Mouse (Mus musculus): ENCODE data around the gene Slc12a6. TPM values are rescaled to one million over a fixed set of nuclear protein-coding genes. Genes with fewer than 3 reads are reported as not detected.
A peak's percentile ranks its signal among the peaks of the same experiment; 100 is the strongest.

Gene Slc12a6
- polyA plus RNA-seq, 1 experiment from 2014 or later: 18.1 TPM

DNA sequence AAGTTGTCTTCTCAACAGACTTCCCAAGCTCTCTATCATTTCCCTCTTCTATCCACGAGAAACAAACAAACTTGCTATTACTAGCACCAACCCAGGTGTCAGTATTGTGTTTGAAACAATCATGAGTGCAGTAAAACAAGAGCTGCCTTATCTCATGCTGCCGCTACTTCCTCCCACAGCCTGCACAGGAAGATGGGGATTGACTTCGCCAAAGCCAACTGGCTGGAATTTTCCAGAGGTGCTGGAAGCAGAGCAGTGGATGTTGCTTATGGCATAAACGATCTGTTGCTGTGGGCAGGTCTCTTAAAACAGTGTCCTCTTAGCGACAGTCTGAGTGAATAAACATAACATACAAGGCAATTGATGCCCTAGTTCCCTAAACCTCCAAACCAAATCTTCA, 109.0 kb downstream of the Slc12a6 start:
- WGBS: 27% methylated on average over 5 of the region's 5 CpGs

DNA sequence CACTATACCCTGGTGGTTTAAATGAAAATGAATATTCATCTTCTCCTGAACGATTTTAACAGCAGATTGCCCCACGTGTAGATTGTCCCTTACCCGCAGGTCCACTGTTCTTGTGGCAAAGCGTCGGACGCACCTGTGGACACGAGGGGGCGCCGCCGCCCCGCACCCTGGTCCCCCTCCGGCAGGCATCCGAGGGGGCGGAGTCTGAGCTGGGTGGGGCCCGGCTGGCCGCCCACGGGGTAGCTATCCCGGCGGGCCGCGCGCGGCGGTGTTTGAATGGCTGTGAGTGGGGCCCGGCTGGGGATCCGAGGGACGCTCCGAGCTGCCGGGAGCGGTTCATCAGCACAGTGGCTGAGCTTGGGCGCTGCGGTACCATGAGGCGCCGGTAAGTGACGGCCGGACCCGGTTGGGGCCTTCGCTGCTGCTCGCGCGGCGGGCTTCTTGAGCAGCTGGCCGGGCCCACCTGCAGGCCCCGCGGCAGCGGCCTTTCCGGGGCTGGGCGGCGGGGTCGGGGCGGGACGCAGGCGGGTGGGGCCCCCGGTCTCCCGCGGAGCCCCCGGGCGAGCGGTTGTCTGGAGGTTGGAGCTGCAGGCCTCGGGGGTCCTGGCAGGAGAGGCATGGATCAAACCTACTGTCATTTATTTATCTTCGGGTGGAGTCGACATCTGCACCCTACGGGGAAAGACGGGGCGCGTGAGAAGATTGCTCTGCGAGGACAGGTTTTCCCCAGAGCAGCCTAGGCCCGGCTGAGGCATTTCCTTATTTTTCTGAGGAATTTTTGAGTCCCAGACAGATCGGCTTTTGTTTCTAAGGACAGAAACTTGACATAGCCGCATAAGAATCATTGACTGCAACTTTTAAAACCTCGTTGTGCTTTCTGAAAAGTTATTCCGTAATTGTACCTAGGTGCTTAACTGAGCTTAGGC, 113.6 kb downstream of the Slc12a6 start, which contains the start of gene Katnbl1:
Katnbl1 (plus strand) TSS at position 239 of the 926 bp plus-strand sequence.
- H3K27ac ChIP-seq (replicated peaks in 1 of 2; ENCODE audit: control insufficient read depth in 1 of 2, insufficient read depth in 1 of 2, low read depth in 2 of 2, low read length in 2 of 2): peak within 1 kb of the TSS; percentile 63 to 83
- WGBS: under 1% methylated on average over 72 of the region's 72 CpGs
- H3K36me3 ChIP-seq (ENCODE audit: control insufficient read depth, insufficient read depth, low read length): no peaks in the 10 kb centered on the region
- H3K4me2 ChIP-seq (ENCODE audit: low read length): peak within 1 kb of the TSS; percentile 78
- peak; percentile 99 for ATAC-seq (ENCODE audit: insufficient number of reproducible peaks, insufficient read depth, low FRiP score, low read depth)
- peak within 1 kb of the TSS; percentile 96 for H3K9ac ChIP-seq (ENCODE audit: low read length)
- no peaks in the 10 kb centered on the region for H3K9me3 ChIP-seq (ENCODE audit: control insufficient read depth, low read length)
- peak within 1 kb of the TSS; percentile 76 to 93 for H3K4me3 ChIP-seq (ENCODE audit: control insufficient read depth in 1 of 2, insufficient read depth in 1 of 2, low read depth in 1 of 2, low read length in 2 of 2)
- peaks cover 0 to 7% of the 10 kb centered on the region in 2 experiments; a peak in 2 of 4 replicates for H3K4me1 ChIP-seq (ENCODE audit: control insufficient read depth in 2 of 2, insufficient read depth in 2 of 2, low read length in 2 of 2)
- no peaks in the 10 kb centered on the region for H3K27me3 ChIP-seq (ENCODE audit: control insufficient read depth, insufficient read depth, low read length)

More for the DNA sequence above, 109.0 kb downstream of the Slc12a6 start:
- Histone ChIP-seq H3K4me3 (ENCODE audit: control insufficient read depth in 1 of 2, insufficient read depth in 1 of 2, low read depth in 1 of 2, low read length in 2 of 2) (no peak overlapping the region), H3K4me1 (ENCODE audit: control insufficient read depth in 2 of 2, insufficient read depth in 2 of 2, low read length in 2 of 2) (no peaks in the 10 kb centered on the region), H3K27ac (replicated peaks in 1 of 2; ENCODE audit: control insufficient read depth in 1 of 2, insufficient read depth in 1 of 2, low read depth in 2 of 2, low read length in 2 of 2) (peak overlapping the region in 1 of 2 experiments; percentile 3; a peak in 1 of 4 replicates), H3K9me3 (ENCODE audit: control insufficient read depth, low read length) (no peaks in the 10 kb centered on the region), H3K4me2 (ENCODE audit: low read length) (no peak overlapping the region), H3K36me3 (ENCODE audit: control insufficient read depth, insufficient read depth, low read length) (no peaks in the 10 kb centered on the region), H3K9ac (ENCODE audit: low read length) (no peak overlapping the region), H3K27me3 (ENCODE audit: control insufficient read depth, insufficient read depth, low read length) (no peaks in the 10 kb centered on the region)
- no peak for ATAC-seq (ENCODE audit: insufficient number of reproducible peaks, insufficient read depth, low FRiP score, low read depth)

DNA sequence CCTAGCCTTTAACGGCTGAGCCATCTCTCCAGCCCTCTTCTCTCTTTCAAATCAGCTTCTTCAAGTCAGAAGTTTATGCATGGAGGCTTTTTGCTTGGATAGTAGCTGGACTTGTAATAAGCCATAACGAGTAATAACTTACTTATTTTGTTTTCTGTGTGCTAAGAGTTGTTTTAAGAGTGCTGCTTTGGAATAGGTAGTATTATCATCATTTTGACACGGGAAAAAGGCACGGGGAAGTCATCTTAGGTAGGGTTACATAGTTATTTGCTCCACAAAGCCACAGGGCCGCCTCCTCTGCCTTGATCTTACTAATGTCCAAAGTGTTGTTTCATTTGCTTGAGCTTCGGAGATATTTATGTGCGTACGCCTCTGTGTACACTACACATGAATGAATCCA, 114.5 kb downstream of the Slc12a6 start:
- Histone ChIP-seq H3K4me1 (ENCODE audit: control insufficient read depth in 2 of 2, insufficient read depth in 2 of 2, low read length in 2 of 2) (peaks cover 0 to 7% of the 10 kb centered on the region in 2 experiments; a peak in 2 of 4 replicates), H3K4me3 (ENCODE audit: control insufficient read depth in 1 of 2, insufficient read depth in 1 of 2, low read depth in 1 of 2, low read length in 2 of 2) (peak overlapping the region; percentile 76 to 93; a peak in 3 of 4 replicates), H3K27me3 (ENCODE audit: control insufficient read depth, insufficient read depth, low read length) (no peaks in the 10 kb centered on the region), H3K9ac (ENCODE audit: low read length) (peak overlapping the region; percentile 96), H3K9me3 (ENCODE audit: control insufficient read depth, low read length) (no peaks in the 10 kb centered on the region), H3K27ac (replicated peaks in 1 of 2; ENCODE audit: control insufficient read depth in 1 of 2, insufficient read depth in 1 of 2, low read depth in 2 of 2, low read length in 2 of 2) (0 out of 4 replicates have a peak overlapping the region, but pooled peaks of 1 of the 2 experiments have one; percentile 83), H3K4me2 (ENCODE audit: low read length) (peak overlapping the region; percentile 78), H3K36me3 (ENCODE audit: control insufficient read depth, insufficient read depth, low read length) (no peaks in the 10 kb centered on the region)
- ATAC-seq (ENCODE audit: insufficient number of reproducible peaks, insufficient read depth, low FRiP score, low read depth): no peak
- WGBS: 47% methylated on average over 8 of the region's 8 CpGs

DNA sequence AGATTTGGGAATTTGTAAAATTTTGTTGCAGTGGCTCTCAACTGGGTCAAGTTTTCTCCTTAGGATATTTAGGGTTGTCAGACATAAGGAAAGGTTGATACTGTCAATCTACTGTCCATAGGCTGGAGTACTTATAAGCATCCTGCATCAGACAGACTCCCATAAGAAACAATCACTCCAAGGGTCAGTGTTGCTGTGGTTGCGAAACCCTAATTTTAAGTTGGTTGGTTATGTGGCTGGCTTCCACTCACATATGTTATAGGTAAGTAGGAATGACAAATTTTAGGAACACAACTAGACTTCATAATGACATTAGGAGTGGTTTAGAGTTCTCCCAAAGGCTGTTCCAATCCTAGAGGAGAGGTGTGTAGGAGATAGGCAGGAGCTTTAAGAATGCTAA, 115.6 kb downstream of the Slc12a6 start:
- no peak overlapping the region for H3K4me2 ChIP-seq (ENCODE audit: low read length)
- no peak overlapping the region for H3K27ac ChIP-seq (replicated peaks in 1 of 2; ENCODE audit: control insufficient read depth in 1 of 2, insufficient read depth in 1 of 2, low read depth in 2 of 2, low read length in 2 of 2)
- H3K9ac ChIP-seq (ENCODE audit: low read length): no peak overlapping the region
- WGBS: 94% methylated on average over 1 of the region's 1 CpGs
- H3K36me3 ChIP-seq (ENCODE audit: control insufficient read depth, insufficient read depth, low read length): no peaks in the 10 kb centered on the region
- ATAC-seq (ENCODE audit: insufficient number of reproducible peaks, insufficient read depth, low FRiP score, low read depth): no peak
- H3K27me3 ChIP-seq (ENCODE audit: control insufficient read depth, insufficient read depth, low read length): no peaks in the 10 kb centered on the region
- peaks cover 0 to 7% of the 10 kb centered on the region in 2 experiments; a peak in 2 of 4 replicates for H3K4me1 ChIP-seq (ENCODE audit: control insufficient read depth in 2 of 2, insufficient read depth in 2 of 2, low read length in 2 of 2)
- H3K4me3 ChIP-seq (ENCODE audit: control insufficient read depth in 1 of 2, insufficient read depth in 1 of 2, low read depth in 1 of 2, low read length in 2 of 2): no peak overlapping the region
- no peaks in the 10 kb centered on the region for H3K9me3 ChIP-seq (ENCODE audit: control insufficient read depth, low read length)

DNA sequence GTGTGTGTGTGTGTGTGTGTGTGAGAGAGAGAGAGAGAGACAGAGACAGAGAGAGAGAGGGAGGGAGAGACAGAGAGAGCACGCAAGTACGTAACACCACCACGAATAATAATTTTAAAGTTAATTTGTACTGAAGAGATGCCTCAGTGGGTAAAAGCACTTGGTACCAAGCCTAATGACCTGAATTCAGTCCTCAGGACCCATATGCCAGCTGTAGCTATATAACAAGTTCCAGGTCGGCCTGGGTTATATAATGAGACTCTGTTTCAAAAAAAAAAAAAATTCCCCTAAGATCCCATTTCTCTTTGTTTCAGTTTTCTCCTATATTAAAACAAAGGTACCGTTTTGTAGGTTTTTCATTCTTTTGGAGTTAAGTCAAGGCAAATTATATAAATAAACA, 125.2 kb downstream of the Slc12a6 start:
- Histone ChIP-seq H3K9me3 (ENCODE audit: control insufficient read depth, low read length) (no peaks in the 10 kb centered on the region), H3K4me2 (ENCODE audit: low read length) (no peak overlapping the region), H3K36me3 (ENCODE audit: control insufficient read depth, insufficient read depth, low read length) (no peaks in the 10 kb centered on the region), H3K4me1 (ENCODE audit: control insufficient read depth in 2 of 2, insufficient read depth in 2 of 2, low read length in 2 of 2) (peaks cover 0 to 12% of the 10 kb centered on the region in 2 experiments; a peak in 2 of 4 replicates), H3K4me3 (ENCODE audit: control insufficient read depth in 1 of 2, insufficient read depth in 1 of 2, low read depth in 1 of 2, low read length in 2 of 2) (no peak overlapping the region), H3K27ac (replicated peaks in 1 of 2; ENCODE audit: control insufficient read depth in 1 of 2, insufficient read depth in 1 of 2, low read depth in 2 of 2, low read length in 2 of 2) (no peak overlapping the region), H3K27me3 (ENCODE audit: control insufficient read depth, insufficient read depth, low read length) (no peaks in the 10 kb centered on the region), H3K9ac (ENCODE audit: low read length) (no peak overlapping the region)
- ATAC-seq (ENCODE audit: insufficient number of reproducible peaks, insufficient read depth, low FRiP score, low read depth): no peak
- 92% methylated on average over 5 of the region's 5 CpGs for WGBS

DNA sequence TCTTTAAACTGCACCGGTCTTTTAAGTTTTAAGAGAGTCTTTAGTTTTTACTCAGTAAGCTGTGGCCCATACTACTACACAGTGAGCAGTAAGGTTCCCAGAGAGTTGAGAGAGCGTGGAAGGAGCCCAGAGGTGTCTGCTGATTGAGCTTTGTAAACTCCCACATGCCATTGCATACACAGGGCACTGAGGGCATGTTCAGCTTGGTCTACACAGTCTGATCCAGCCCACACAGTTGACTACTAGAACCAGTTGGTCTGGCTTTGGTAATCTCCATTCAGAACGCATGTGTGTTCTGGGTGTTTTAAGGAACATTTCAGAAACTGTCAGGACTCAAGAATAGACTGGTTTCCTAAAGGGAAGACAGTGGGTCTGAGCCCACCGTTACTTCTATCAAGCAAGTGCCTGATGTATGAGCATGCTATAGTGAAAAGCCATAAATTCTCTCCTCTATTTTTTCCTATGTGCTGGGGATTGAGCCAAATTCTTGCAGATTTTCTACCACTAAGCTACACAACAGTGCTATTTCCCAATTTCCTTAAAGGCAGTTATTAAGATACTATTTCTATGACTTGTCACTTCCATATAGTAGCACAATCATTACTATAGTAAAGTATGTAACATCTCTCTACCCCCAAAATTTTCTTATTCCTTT, 125.8 kb downstream of the Slc12a6 start:
- Histone ChIP-seq H3K9me3 (ENCODE audit: control insufficient read depth, low read length) (no peaks in the 10 kb centered on the region), H3K4me1 (ENCODE audit: control insufficient read depth in 2 of 2, insufficient read depth in 2 of 2, low read length in 2 of 2) (peaks cover 0 to 14% of the 10 kb centered on the region in 2 experiments; a peak in 2 of 4 replicates), H3K36me3 (ENCODE audit: control insufficient read depth, insufficient read depth, low read length) (no peaks in the 10 kb centered on the region), H3K4me3 (ENCODE audit: control insufficient read depth in 1 of 2, insufficient read depth in 1 of 2, low read depth in 1 of 2, low read length in 2 of 2) (no peak overlapping the region), H3K4me2 (ENCODE audit: low read length) (no peak overlapping the region), H3K27me3 (ENCODE audit: control insufficient read depth, insufficient read depth, low read length) (no peaks in the 10 kb centered on the region), H3K27ac (replicated peaks in 1 of 2; ENCODE audit: control insufficient read depth in 1 of 2, insufficient read depth in 1 of 2, low read depth in 2 of 2, low read length in 2 of 2) (no peak overlapping the region), H3K9ac (ENCODE audit: low read length) (no peak overlapping the region)
- ATAC-seq (ENCODE audit: insufficient number of reproducible peaks, insufficient read depth, low FRiP score, low read depth): no peak
- whole genome bisulfite sequencing: 84% methylated on average over 4 of the region's 4 CpGs

DNA sequence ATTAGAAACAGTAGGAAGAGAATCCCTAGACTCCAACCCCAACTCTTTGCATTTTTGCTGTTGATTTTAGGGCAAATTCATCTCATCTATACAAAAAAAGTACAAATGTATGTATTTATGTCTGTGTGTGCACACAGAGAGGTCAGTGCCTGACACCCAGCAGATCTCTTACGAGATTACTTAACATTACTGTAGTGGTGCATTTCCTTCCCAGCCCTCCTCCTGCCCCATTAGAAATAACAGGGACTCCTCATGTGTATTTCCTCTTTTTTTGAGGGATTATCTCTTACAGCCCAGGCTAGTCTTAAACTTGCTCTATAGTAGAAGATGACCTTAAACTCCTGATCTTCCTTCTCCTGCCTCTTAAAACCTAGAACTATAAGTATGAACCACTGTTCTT, 127.1 kb downstream of the Slc12a6 start:
- H3K27ac ChIP-seq (replicated peaks in 1 of 2; ENCODE audit: control insufficient read depth in 1 of 2, insufficient read depth in 1 of 2, low read depth in 2 of 2, low read length in 2 of 2): no peak overlapping the region
- WGBS: 81% methylated on average over 1 of the region's 1 CpGs
- no peak for ATAC-seq (ENCODE audit: insufficient number of reproducible peaks, insufficient read depth, low FRiP score, low read depth)
- H3K27me3 ChIP-seq (ENCODE audit: control insufficient read depth, insufficient read depth, low read length): no peaks in the 10 kb centered on the region
- H3K9ac ChIP-seq (ENCODE audit: low read length): no peak overlapping the region
- no peaks in the 10 kb centered on the region for H3K36me3 ChIP-seq (ENCODE audit: control insufficient read depth, insufficient read depth, low read length)
- no peak overlapping the region for H3K4me2 ChIP-seq (ENCODE audit: low read length)
- H3K4me1 ChIP-seq (ENCODE audit: control insufficient read depth in 2 of 2, insufficient read depth in 2 of 2, low read length in 2 of 2): peaks cover 0 to 18% of the 10 kb centered on the region in 2 experiments; a peak in 2 of 4 replicates
- no peaks in the 10 kb centered on the region for H3K9me3 ChIP-seq (ENCODE audit: control insufficient read depth, low read length)
- H3K4me3 ChIP-seq (ENCODE audit: control insufficient read depth in 1 of 2, insufficient read depth in 1 of 2, low read depth in 1 of 2, low read length in 2 of 2): no peak overlapping the region
